Mouse (Mus musculus): ENCODE measurements around the gene Rapgef3. TPM values are rescaled to one million over a fixed set of nuclear protein-coding genes. Genes with fewer than 3 reads are reported as not detected.

Rapgef3 gene
- polyA plus RNA-seq (2017; shearing (Covaris generic)): 3.9 TPM

DNA sequence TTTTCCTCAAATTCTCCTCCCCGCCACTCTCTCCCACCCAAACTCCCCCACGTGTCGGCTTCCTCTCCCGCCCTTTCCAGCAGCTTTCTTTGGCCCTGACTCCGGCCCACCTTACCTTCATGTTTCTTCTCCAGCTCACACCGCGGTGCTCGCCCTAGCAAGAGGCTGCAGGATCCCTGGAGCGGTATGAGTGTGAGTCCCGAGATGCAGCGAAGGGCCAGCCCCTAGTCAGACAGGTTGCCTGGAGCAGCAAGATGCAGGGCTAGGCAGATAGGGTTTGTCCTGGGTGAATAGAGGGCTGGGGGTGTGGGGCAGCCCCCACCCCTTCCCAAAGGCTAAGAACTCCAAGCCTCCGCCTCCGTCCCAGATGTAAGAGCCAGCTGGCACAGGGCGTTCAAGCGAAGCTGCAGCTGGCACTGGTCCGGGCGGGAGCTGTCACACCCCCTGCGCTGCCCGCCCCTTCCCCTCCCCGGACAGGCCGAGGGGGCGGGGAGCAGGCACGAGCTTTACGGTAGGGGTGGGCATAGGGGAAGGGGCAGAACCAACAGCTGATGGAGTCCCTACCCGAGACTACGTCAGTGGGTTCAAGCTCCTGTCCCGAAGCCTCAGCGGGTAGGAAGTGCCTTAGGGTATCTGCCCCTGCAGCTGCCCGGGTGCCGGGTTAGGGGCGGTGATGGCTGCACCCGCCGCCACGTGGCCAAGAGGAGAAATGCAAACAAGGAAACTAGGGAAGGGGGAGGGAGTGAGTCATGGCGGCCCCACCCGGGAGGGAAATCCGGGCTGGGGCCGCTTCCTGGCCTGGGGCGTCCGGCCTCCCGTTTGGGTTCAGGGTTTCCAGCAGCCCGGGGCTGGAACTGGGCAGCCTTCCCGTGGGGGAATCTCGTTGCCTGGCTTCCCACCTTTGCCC, at the start of gene Rapgef3:
Gene Rapgef3 (minus strand): TSS at position 693 of the 907 bp plus-strand sequence.

DNA sequence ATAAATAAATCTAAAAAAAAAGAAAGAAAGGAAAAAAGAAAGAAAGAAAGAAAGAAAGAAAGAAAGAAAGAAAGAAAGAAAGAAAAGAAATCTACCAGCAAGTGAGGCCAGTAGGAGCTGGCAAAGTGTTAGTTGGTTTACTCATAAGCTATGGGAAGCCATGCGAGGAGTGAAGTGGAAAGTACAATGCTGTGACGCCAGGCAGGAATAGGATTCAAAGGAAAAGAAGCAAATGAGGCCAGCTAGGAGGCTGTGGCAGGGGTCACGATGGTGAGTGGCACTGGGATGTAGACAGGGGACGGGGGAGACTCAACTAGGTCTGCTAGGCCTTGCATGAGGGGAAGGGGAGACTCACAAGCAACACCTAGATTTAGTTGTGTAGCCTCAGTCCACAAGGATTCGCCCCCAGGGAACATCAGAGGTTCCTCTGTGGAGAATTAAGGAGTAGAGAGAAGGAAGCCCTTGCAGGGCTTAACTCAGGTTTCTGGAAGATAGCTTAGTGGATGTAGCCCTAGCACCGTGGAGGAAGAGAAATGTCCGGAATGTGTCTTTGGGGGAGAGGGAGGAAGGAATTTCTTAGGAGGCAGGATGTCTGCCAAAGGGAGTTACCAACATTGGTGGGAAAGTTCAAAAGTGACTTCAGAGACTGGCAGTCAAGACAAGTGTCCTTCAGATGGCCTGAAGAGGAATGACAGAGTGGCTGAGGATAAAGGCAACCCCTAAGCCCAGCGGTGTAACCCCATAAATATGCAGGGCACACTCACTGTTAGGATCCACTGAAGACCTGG, 10.7 kb upstream of the Rapgef3 start, which contains the start of gene Slc48a1:
Gene Slc48a1 (plus strand): TSS at position 210 of the 788 bp plus-strand sequence.

DNA sequence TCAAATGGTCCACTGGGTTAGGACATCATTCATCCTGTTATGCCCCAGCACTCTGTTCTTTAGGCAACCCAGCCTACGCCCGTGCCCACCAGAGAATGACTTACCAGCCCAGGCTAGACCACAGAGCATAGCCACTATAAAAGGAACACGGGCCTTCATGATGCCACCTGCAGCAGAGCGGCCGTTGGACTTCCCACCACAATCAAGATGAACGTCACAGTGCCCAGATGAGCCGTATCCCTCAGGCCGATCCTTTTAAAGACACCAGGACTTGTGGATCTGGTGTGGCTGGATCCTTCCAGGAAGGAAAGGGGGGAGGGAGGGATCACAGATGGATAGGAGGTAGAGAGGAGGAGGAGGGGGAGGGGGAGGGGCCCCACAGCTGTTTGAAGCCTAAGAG, 36.7 kb downstream of the Rapgef3 start, which contains the start of gene Endou:
Gene Endou (minus strand): TSS at position 229 of the 400 bp plus-strand sequence.

DNA sequence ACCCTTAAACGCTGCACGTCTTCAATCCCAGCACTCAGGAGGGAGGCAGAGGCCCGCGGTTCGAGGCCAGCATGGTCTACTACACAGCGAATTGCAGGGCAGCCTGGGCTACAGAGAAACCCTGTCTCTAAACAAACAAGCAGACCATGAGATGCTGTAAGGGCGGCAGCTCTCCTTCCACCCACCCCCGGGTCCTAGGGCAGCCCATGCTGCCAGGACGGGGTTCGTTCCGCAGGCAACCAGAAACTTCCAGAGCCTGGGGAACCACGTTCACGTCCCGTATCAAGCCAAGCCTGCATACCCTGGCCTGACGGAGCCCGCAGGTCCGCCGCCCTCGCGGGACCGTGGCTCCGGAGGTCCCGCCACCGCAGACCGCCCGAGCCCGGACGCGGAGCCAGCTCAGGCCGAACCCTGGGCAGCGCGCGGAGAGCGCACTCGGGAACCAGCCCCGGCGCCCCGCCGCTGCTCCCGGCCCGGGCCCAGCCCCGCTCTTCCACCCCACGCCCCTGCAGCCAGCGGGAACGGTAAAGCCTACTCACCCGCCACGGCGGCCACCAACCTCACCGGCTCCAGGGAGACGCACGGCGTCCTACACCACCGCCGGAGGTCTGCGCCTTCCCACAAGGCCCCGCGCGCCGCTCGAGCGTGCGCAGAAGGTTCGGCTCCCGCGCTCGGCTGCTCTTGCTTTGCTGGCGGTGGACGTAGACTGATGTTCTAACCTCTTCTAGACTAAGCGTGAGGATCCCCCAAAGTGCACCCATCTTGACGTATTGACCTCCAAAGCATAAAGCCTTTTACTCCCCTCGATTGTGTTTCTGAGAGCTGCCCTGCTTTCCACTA, 62.3 kb downstream of the Rapgef3 start, which contains the start of gene Rpap3:
Gene Rpap3 (minus strand): TSS at position 615 of the 840 bp plus-strand sequence.

Other genes with a start within 250 kb of the Rapgef3 start
- gene Rpap3, start 62.1 kb downstream of the Rapgef3 start, polyA plus RNA-seq (2017; shearing (Covaris generic)): 37.7 TPM
- gene Endou, start 36.6 kb downstream of the Rapgef3 start, polyA plus RNA-seq (2017; shearing (Covaris generic)): 0.50 TPM
- gene Slc48a1, start 10.5 kb upstream of the Rapgef3 start, polyA plus RNA-seq (2017; shearing (Covaris generic)): 36.5 TPM
- 60.5 TPM for gene Hdac7, start 76.5 kb upstream of the Rapgef3 start, polyA plus RNA-seq (2017; shearing (Covaris generic))
- 2.3 TPM for gene Vdr, start 142.7 kb upstream of the Rapgef3 start, polyA plus RNA-seq (2017; shearing (Covaris generic))
- gene Tmem106c, start 196.2 kb upstream of the Rapgef3 start, polyA plus RNA-seq (2017; shearing (Covaris generic)): 32.3 TPM
- not detected for gene Col2a1, start 236.7 kb upstream of the Rapgef3 start, polyA plus RNA-seq (2017; shearing (Covaris generic))

All from CD4-positive, CD25-positive, alpha-beta regulatory T cell, adult 9 weeks (primary cell).